8 mouse cellular contexts compared by ENCODE assay signal in the genomic region with DNA sequence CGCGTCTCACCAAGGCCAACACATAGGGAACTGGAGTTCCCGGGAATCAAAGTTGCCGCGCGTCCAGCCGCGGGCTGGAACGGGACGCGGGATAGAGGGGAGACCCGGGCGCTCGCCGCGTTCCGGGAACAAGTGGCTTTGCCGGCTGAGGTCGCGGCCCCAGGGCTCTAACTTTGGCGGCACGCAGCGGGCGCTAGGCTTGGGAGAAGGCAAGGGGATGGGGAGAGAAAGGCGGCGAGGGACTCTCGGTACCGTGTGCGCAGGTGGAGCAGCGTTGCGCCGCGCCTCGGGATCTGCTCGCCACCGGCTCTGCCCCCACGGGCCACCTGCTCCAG. TPM values are rescaled to one million over a fixed set of nuclear protein-coding genes. Genes with fewer than 3 reads are reported as not detected.
DNase-seq lines count a peak whose midpoint lies in the region; ATAC-seq lines count a peak whose summit lies in the region.

No protein-coding gene starts in this region.

- no peaks in the 10 kb centered on the region for H3K36me3 ChIP-seq in kidney, embryonic 16.5 days (ENCODE audit: insufficient read depth, low read length)
- no peaks in the 10 kb centered on the region for H3K36me3 ChIP-seq in embryonic facial prominence, embryonic 10.5 days (replicated peaks)
- H3K36me3 ChIP-seq in midbrain, embryonic 13.5 days, result no peaks in the 10 kb centered on the region

- peaks cover 69% of the 10 kb centered on the region for H3K27me3 ChIP-seq in kidney, embryonic 16.5 days (ENCODE audit: insufficient read depth, low read length)
- H3K27me3 ChIP-seq in embryonic facial prominence, embryonic 10.5 days (replicated peaks; ENCODE audit: low read depth, poor library complexity, severe bottlenecking), result peaks cover 90% of the 10 kb centered on the region
- peaks cover 78% of the 10 kb centered on the region for H3K27me3 ChIP-seq in midbrain, embryonic 13.5 days

- H3K27ac ChIP-seq in kidney, embryonic 16.5 days (ENCODE audit: low read length), result no peak overlapping the region
- no peak overlapping the region for H3K27ac ChIP-seq in embryonic facial prominence, embryonic 10.5 days (replicated peaks)
- no peak overlapping the region for H3K27ac ChIP-seq in midbrain, embryonic 13.5 days

- no peaks in the 10 kb centered on the region for H3K9me3 ChIP-seq in kidney, embryonic 16.5 days (ENCODE audit: low read length)
- H3K9me3 ChIP-seq in embryonic facial prominence, embryonic 10.5 days, result no peaks in the 10 kb centered on the region
- H3K9me3 ChIP-seq in midbrain, embryonic 13.5 days, result no peaks in the 10 kb centered on the region

- peaks cover 15% of the 10 kb centered on the region for H3K4me1 ChIP-seq in kidney, embryonic 16.5 days (ENCODE audit: insufficient read depth, low read length)
- peaks cover 24% of the 10 kb centered on the region for H3K4me1 ChIP-seq in embryonic facial prominence, embryonic 10.5 days
- peaks cover 25% of the 10 kb centered on the region for H3K4me1 ChIP-seq in midbrain, embryonic 13.5 days (replicated peaks)

- WGBS in kidney, embryonic 16.5 days, result under 1% methylated on average over 29 of the region's 37 CpGs
- under 1% methylated on average over 37 of the region's 37 CpGs for WGBS in embryonic facial prominence, embryonic 10.5 days
- under 1% methylated on average over 37 of the region's 37 CpGs for WGBS in midbrain, embryonic 13.5 days

- peak overlapping the region; percentile 100 for H3K4me2 ChIP-seq in kidney, embryonic 16.5 days (replicated peaks; ENCODE audit: low read depth, low read length)
- H3K4me2 ChIP-seq in midbrain, embryonic 13.5 days (replicated peaks), result peak overlapping the region; percentile 99

- no peak for DNase-seq in kidney, postnatal 10 days
- peak; percentile 41 for DNase-seq in embryonic facial prominence, embryonic 10.5 days (ENCODE audit: low spot score)
- DNase-seq in heart, postnatal 4 days, result peak; percentile 20
- no peak for DNase-seq in layer of hippocampus, postnatal 25 days (ENCODE audit: extremely low spot score in 1 of 2, low spot score in 1 of 2)

- no peak for ATAC-seq in kidney, embryonic 16.5 days (ENCODE audit: low FRiP score, low TSS enrichment)
- ATAC-seq in midbrain, embryonic 13.5 days, result peak; percentile 6; the same call in 1 of the 2 replicates
- ATAC-seq in monocyte, adult 5-6 weeks (replicated peaks; ENCODE audit: insufficient number of reproducible peaks, low FRiP score, low TSS enrichment, poor library complexity, severe bottlenecking), result no peak
- no peak for ATAC-seq in activated CD4-positive, CD25-positive, alpha-beta regulatory T cell, adult 4 months

- H3K4me3 ChIP-seq in kidney, embryonic 16.5 days (ENCODE audit: low read length), result peak overlapping the region; percentile 63
- peak overlapping the region; percentile 71 for H3K4me3 ChIP-seq in embryonic facial prominence, embryonic 10.5 days
- peak overlapping the region; percentile 58 for H3K4me3 ChIP-seq in midbrain, embryonic 13.5 days (replicated peaks)

- H3K9ac ChIP-seq in kidney, embryonic 16.5 days (replicated peaks; ENCODE audit: low read length), result 0 out of 2 replicates have a peak overlapping the region, but pooled peaks have one; percentile 17
- peak overlapping the region; percentile 66; the same call in 1 of the 2 replicates for H3K9ac ChIP-seq in midbrain, embryonic 13.5 days (replicated peaks)

RNA-seq across cellular contexts. Expression of a gene that starts 9.7 kb away (rescaled TPM):
- 0.50 and 0.82 TPM in 2 replicates for polyA plus RNA-seq in kidney, embryonic 16.5 days (2015; fragmentation: Nextera tagmentation; extraction: Ambion mirVana)
- polyA plus RNA-seq in embryonic facial prominence, embryonic 10.5 days (2016; fragmentation: Nextera tagmentation; extraction: Ambion mirVana), result 0.29 and 0.35 TPM in 2 replicates
- 1 to 10 TPM; 4.0 to 4.4 TPM for total RNA-seq in heart, postnatal 4 days (2021)
- 4.8 and 5.7 TPM in 2 replicates for polyA plus RNA-seq in midbrain, embryonic 13.5 days (2015; fragmentation: Nextera tagmentation; extraction: Ambion mirVana)
- 0.32 to 1.1 TPM in 2 of 3 replicates, not detected in the other for total RNA-seq in monocyte, adult 5-6 weeks (2017)
- total RNA-seq in layer of hippocampus, postnatal 25 days (2021), result 1 to 10 TPM; 2.1 to 3.6 TPM
- polyA plus RNA-seq in activated CD4-positive, CD25-positive, alpha-beta regulatory T cell, adult 4 months (2017; shearing (Covaris generic)), result 1 to 10 TPM; 4.0 to 5.5 TPM

Comparison
In these comparisons a context has a peak if more than half of its experiments do, and no peak if none do; other contexts are left out.
1. DNase-seq: peak in embryonic facial prominence, embryonic 10.5 days (single experiment) and heart, postnatal 4 days (single experiment); none in kidney, postnatal 10 days (single experiment) and layer of hippocampus, postnatal 25 days (0 of 2).
2. Peak in every context shown above with its lines, with median percentiles within 50 percentile points of each other: H3K4me3 ChIP-seq.